Mouse (Mus musculus): ENCODE results near the gene Smim12. TPM values are rescaled to one million over a fixed set of nuclear protein-coding genes. Genes with fewer than 3 reads are reported as not detected.

Smim12 gene
- total RNA-seq (2023): 21.1 TPM

DNA sequence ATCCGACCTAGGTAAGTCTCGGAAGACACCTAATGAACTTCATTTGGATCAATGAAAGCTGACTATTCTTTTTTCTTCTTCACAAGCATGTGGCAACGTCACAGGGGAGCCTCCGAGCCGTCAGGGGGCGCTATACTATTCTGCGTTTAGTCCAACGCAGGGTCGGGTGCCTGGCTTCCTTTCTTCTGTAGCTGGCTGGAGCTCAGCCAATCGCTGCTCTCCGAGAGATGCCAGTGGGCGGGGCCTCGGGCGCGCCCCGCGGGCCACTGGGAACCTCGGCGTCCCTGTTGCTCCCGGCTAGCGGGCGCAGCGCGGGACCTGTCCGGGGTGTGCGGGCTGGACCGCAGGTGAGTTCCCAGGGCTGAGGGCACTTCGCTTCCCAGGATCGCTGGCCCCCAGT, at the start of gene Smim12:
Gene Smim12, plus strand, starts transcription at position 233 of the 400 bp plus-strand sequence.

Other genes starting within 250 kb of the Smim12 start
- gene Sfpq, start 222.5 kb upstream of the Smim12 start, total RNA-seq (2023): 861 TPM
- 28.8 TPM for gene Zmym1, start 182.6 kb upstream of the Smim12 start, total RNA-seq (2023)
- 20.3 TPM for gene Zmym6, start 166.4 kb upstream of the Smim12 start, total RNA-seq (2023)
- gene Tmem35b, start 120.1 kb upstream of the Smim12 start, total RNA-seq (2023): 4.9 TPM
- 0.24 TPM for gene Dlgap3, start 74.6 kb upstream of the Smim12 start, total RNA-seq (2023)
- not detected for gene Gja4, start 70.3 kb downstream of the Smim12 start, total RNA-seq (2023)
- gene Gjb3, start 87.1 kb downstream of the Smim12 start, total RNA-seq (2023): not detected
- gene Gjb4, start 110.3 kb downstream of the Smim12 start, total RNA-seq (2023): not detected
- not detected for gene Gjb5, start 114.4 kb downstream of the Smim12 start, total RNA-seq (2023)